Mouse (Mus musculus) stomach, postnatal 0 days (tissue): ENCODE measurements around the gene Htra1. TPM values are rescaled to one million over a fixed set of nuclear protein-coding genes. Genes with fewer than 3 reads are reported as not detected.
A peak's percentile ranks its signal among the peaks of the same experiment; 100 is the strongest.

Experiments
- ATAC-seq: fragments of 200-750 bp; cut with Nextera tagmentation; 2 replicates; pipeline ENCODE4 v1.8.0; 2017; ENCODE audit not compliant: low FRiP score, low TSS enrichment
- DNase-seq: peaks from one replicate; pipeline ENCODE4 v3.0.0-alpha.2; 2016; ENCODE audit warnings: low spot score
- H3K27ac ChIP-seq: fragments of 300-500 bp; sonication (generic); replicated peaks from 2 replicates; pipeline ENCODE4 v1.5.1; 2014; ENCODE audit warnings: mild to moderate bottlenecking, control low read depth
- H3K27me3 ChIP-seq: fragments of 300-500 bp; sonication (generic); 2 replicates; pipeline ENCODE4 v1.6.1; 2014; ENCODE audit warnings: low read length; ENCODE audit not compliant: control insufficient read depth, insufficient read depth
- H3K36me3 ChIP-seq: fragments of 300-500 bp; sonication (generic); 2 replicates; pipeline ENCODE4 v1.6.1; 2014; ENCODE audit warnings: low read length, mixed read lengths; ENCODE audit not compliant: control insufficient read depth, insufficient read depth
- H3K4me1 ChIP-seq: fragments of 300-500 bp; sonication (generic); replicated peaks from 2 replicates; pipeline ENCODE4 v1.6.1; 2014; ENCODE audit warnings: antibody characterized with exemption; ENCODE audit not compliant: control insufficient read depth, insufficient read depth
- H3K4me2 ChIP-seq: fragments of 300-500 bp; sonication (generic); replicated peaks from 2 replicates; pipeline ENCODE4 v1.6.1; 2014; ENCODE audit warnings: low read depth, mild to moderate bottlenecking, control low read depth, moderate library complexity
- H3K4me3 ChIP-seq: fragments of 300-500 bp; sonication (generic); 2 replicates; pipeline ENCODE4 v1.5.1; 2014; ENCODE audit warnings: low read depth, low read length, control low read depth
- H3K9ac ChIP-seq: fragments of 300-500 bp; sonication (generic); 2 replicates; pipeline ENCODE4 v1.6.1; 2014; ENCODE audit warnings: mild to moderate bottlenecking, low read length, control low read depth, mixed read lengths
- H3K9me3 ChIP-seq: fragments of 300-500 bp; sonication (generic); 2 replicates; pipeline ENCODE4 v1.6.1; 2016; ENCODE audit warnings: low read length; ENCODE audit not compliant: control insufficient read depth
- CTCF ChIP-seq: IDR thresholded peaks from 2 replicates; pipeline ENCODE4 v1.5.1; 2016; ENCODE audit warnings: antibody characterized with exemption, low read depth, mild to moderate bottlenecking, moderate library complexity
- EP300 ChIP-seq: optimal IDR thresholded peaks from 2 replicates; pipeline ENCODE3; 2016; ENCODE audit warnings: antibody characterized with exemption
- WGBS: fragments of 180-500 bp; shearing (Covaris S2); extraction: QIAGEN DNeasy Blood & Tissue Kit; methylation state at CpG from one replicate; pipeline ENCODE4 v1.1.7; 2014; 5-methylcytosine and 5-hydroxymethylcytosine counted together
- polyA plus RNA-seq: library from polyadenylated mRNA; unstranded; fragments of >200 nt; fragmentation: Nextera tagmentation; extraction: Ambion mirVana; gene quantifications from 2 replicates; pipeline ENCODE4 v1.2.1, GENCODE M21; 2015

Htra1 gene
- 48.6 and 51.6 TPM in 2 replicates for polyA plus RNA-seq

DNA sequence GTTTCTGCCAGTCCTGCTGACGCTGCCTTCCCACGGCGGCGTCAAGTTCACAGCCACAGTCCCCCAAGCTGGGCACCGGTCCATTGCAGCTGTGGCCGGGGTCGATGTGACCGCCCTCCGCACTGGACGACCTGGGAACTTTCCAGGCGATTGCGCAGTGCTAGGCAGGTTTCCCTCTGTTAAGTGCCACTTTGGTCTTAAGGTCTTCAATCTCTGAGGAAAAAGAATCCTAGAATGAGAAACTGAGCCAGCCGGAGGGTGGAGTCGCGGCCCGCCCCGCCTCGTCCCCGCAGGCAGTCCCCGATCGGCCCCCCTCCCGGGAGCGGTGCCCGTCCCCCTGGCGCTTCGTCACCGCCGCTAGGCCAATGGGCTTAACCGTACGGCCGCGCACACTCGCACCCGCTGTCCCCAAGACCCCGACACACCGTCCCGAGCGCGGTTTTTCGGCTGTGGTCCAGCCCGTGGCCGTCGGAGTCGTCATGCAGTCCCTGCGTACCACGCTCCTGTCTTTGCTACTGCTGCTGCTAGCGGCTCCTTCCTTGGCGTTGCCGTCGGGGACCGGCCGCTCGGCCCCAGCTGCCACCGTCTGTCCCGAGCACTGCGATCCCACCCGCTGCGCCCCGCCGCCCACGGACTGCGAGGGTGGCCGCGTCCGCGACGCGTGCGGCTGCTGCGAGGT, at the start of gene Htra1:
Gene Htra1 (plus strand): TSS at position 319 of the 679 bp plus-strand sequence.
- Histone ChIP-seq H3K9ac (peak within 1 kb of the TSS; percentile 66), H3K36me3 (no peaks in the 10 kb centered on the region), H3K27ac (no peak within 1 kb of the TSS), H3K4me1 (no peaks in the 10 kb centered on the region; the same call in 1 of the 2 replicates), H3K4me3 (peak within 1 kb of the TSS; percentile 53), H3K4me2 (peak within 1 kb of the TSS; percentile 89), H3K27me3 (0 out of 2 replicates have a peak, but pooled peaks cover 3% of the 10 kb centered on the region), H3K9me3 (no peaks in the 10 kb centered on the region)
- WGBS: 0% methylated on average over 61 of the region's 70 CpGs
- no peak for TF ChIP-seq CTCF
- TF ChIP-seq EP300: no peak
- peak; percentile 63 for DNase-seq
- ATAC-seq: peak; percentile 68

- ATAC-seq (no peak), DNase-seq (no peak)
- Histone ChIP-seq H3K36me3 (no peaks in the 10 kb centered on the region), H3K27ac (no peak overlapping the region), H3K4me2 (no peak overlapping the region), H3K9me3 (no peaks in the 10 kb centered on the region), H3K4me1 (no peaks in the 10 kb centered on the region), H3K9ac (no peak overlapping the region), H3K27me3 (no peaks in the 10 kb centered on the region), H3K4me3 (no peak overlapping the region)
- WGBS: 60% methylated on average over 3 of the region's 3 CpGs
- TF ChIP-seq EP300: no peak
- no peak for TF ChIP-seq CTCF
These were observed 49.7 kb upstream of the Htra1 start for GRCm38 (mm10) chr7:130886246-130886645.

GRCm38 (mm10) chr7:130887946-130888345, 48.0 kb upstream of the Htra1 start:
- TF ChIP-seq CTCF (no peak), EP300 (no peak)
- Histone ChIP-seq H3K27me3 (no peaks in the 10 kb centered on the region), H3K9me3 (no peaks in the 10 kb centered on the region), H3K36me3 (no peaks in the 10 kb centered on the region), H3K9ac (no peak overlapping the region), H3K4me3 (no peak overlapping the region), H3K27ac (peak overlapping the region; percentile 24), H3K4me1 (no peaks in the 10 kb centered on the region), H3K4me2 (no peak overlapping the region)
- WGBS: 39% methylated on average over 3 of the region's 3 CpGs
- ATAC-seq: no peak
- no peak for DNase-seq

GRCm38 (mm10) chr7:130890871-130891270, 45.0 kb upstream of the Htra1 start:
- Histone ChIP-seq H3K4me3 (no peak overlapping the region), H3K4me2 (no peak overlapping the region), H3K27ac (peak overlapping the region; percentile 45; the same call in 1 of the 2 replicates), H3K9me3 (no peaks in the 10 kb centered on the region), H3K9ac (no peak overlapping the region), H3K4me1 (no peaks in the 10 kb centered on the region), H3K36me3 (no peaks in the 10 kb centered on the region), H3K27me3 (no peaks in the 10 kb centered on the region)
- 31% methylated on average over 2 of the region's 2 CpGs for WGBS
- TF ChIP-seq CTCF (no peak), EP300 (no peak)
- no peak for ATAC-seq
- DNase-seq: peak; percentile 46

GRCm38 (mm10) chr7:130892973-130893372, 42.9 kb upstream of the Htra1 start:
- DNase-seq: no peak
- TF ChIP-seq CTCF (no peak), EP300 (no peak)
- no peaks in the 10 kb centered on the region for H3K4me1 ChIP-seq
- peaks cover 2% of the 10 kb centered on the region; the same call in 1 of the 2 replicates for H3K36me3 ChIP-seq
- H3K9ac ChIP-seq: no peak overlapping the region
- peak overlapping the region; percentile 49; the same call in 1 of the 2 replicates for H3K27ac ChIP-seq
- H3K9me3 ChIP-seq: no peaks in the 10 kb centered on the region
- ATAC-seq: no peak
- no peaks in the 10 kb centered on the region for H3K27me3 ChIP-seq
- H3K4me3 ChIP-seq: no peak overlapping the region
- 69% methylated on average over 6 of the region's 6 CpGs for WGBS
- no peak overlapping the region for H3K4me2 ChIP-seq

DNA sequence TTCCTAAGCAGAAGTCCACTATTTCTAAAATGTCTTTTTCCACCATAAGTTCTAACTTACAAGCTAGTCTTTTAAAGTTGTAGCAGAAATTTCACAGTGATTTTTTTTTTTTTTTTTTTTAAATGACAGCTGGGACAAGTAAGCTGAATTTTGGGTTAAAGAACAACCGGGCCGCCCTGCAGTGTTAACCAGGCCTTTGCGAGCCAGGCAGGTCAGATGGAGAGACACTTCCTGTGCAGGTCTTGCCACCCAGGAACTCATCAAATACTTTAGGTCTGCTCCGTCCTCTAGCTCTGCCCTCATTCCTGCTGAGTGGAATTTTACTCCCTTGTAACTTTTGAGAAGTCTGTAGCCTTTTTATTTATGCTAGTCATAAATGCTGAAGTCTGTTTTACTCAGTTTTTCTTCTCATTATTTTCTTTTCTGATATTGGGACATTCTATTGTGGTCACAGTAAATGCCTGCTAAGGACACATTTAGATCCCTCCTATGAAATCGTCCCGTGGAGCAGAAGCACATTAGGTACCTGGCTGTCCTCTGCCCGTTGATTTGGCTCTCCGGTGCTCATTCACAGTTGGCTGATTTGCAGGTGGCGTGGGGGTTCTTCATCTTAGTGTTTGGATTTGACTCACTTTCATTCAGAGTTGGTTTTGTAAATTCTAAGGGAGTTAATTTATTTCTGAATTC, 40.8 kb upstream of the Htra1 start:
- H3K4me2 ChIP-seq: no peak overlapping the region
- DNase-seq (no peak), ATAC-seq (no peak)
- H3K9ac ChIP-seq: no peak overlapping the region
- 84% methylated on average over 9 of the region's 9 CpGs for WGBS
- no peak overlapping the region for H3K4me3 ChIP-seq
- H3K27me3 ChIP-seq: no peaks in the 10 kb centered on the region
- H3K36me3 ChIP-seq: peaks cover 2% of the 10 kb centered on the region; the same call in 1 of the 2 replicates
- TF ChIP-seq EP300 (no peak), CTCF (no peak)
- H3K27ac ChIP-seq: no peak overlapping the region
- no peaks in the 10 kb centered on the region for H3K4me1 ChIP-seq
- H3K9me3 ChIP-seq: no peaks in the 10 kb centered on the region
